Mouse (Mus musculus) stomach, adult 2 months (tissue): ENCODE results near the gene Prl8a8. TPM values are rescaled to one million over a fixed set of nuclear protein-coding genes. Genes with fewer than 3 reads are reported as not detected.

ENCODE experiments used
- polyA plus RNA-seq: library from polyadenylated mRNA; depleted of rRNA; stranded (reverse); fragments of >200 nt; gene quantifications from 2 replicates; pipeline ENCODE4 v1.2.3, GENCODE M21; 2012; rRNA removed

The Prl8a8 gene
- polyA plus RNA-seq = not detected in 2 replicates

GRCm38 (mm10) chr13:27513117-27513516 is at the start of gene Prl8a8:
Prl8a8 (minus strand) TSS chr13:27513217.

Other genes with a start within 250 kb of the Prl8a8 start
- not detected in 2 replicates for gene Prl6a1, start 200.6 kb downstream of the Prl8a8 start, polyA plus RNA-seq
- not detected in 2 replicates for gene Prl8a2, start 167.5 kb downstream of the Prl8a8 start, polyA plus RNA-seq
- gene Prl2b1, start 122.4 kb downstream of the Prl8a8 start, polyA plus RNA-seq = not detected in 2 replicates
- gene Prl8a6, start 74.5 kb downstream of the Prl8a8 start, polyA plus RNA-seq = not detected in 2 replicates
- gene Prl8a9, start 51.4 kb upstream of the Prl8a8 start, polyA plus RNA-seq = not detected in 2 replicates
- not detected in 2 replicates for gene Prl8a1, start 69.0 kb upstream of the Prl8a8 start, polyA plus RNA-seq
- gene Prl7b1, start 97.4 kb upstream of the Prl8a8 start, polyA plus RNA-seq = not detected in 2 replicates
- gene Prl7a1, start 129.3 kb upstream of the Prl8a8 start, polyA plus RNA-seq = not detected in 2 replicates
- gene Prl7a2, start 154.8 kb upstream of the Prl8a8 start, polyA plus RNA-seq = not detected in 2 replicates
- not detected in 2 replicates for gene Prl7d1, start 203.5 kb upstream of the Prl8a8 start, polyA plus RNA-seq